Mouse (Mus musculus) gastrocnemius, adult 18-20 months (tissue): ENCODE measurements at regions not wholly inside any gene's neighbourhood (a gene's known extent, or its start where the extent isn't known, plus 50 kb on each side); places are given as distances from the start of the nearest gene placed in this dataset.

Experiments used
- DNase-seq: peaks from one replicate; pipeline ENCODE4 v3.0.0; 2021; ENCODE audit warnings: low spot score

- no peak for DNase-seq
These were observed 317.2 kb downstream of the Klf6 start for GRCm38 (mm10) chr13:6178362-6179070.

- no peak for DNase-seq
These were observed 327.9 kb downstream of the Klf6 start for GRCm38 (mm10) chr13:6189133-6189532.

GRCm38 (mm10) chr13:6189566-6189965 is 328.3 kb downstream of the Klf6 start:
- DNase-seq = no peak

GRCm38 (mm10) chr13:6191186-6191914 is 330.1 kb downstream of the Klf6 start:
- DNase-seq = no peak

GRCm38 (mm10) chr13:6191915-6192295 is 330.6 kb downstream of the Klf6 start:
- peak; percentile 32 for DNase-seq

- DNase-seq = no peak
These were observed 335.4 kb downstream of the Klf6 start for GRCm38 (mm10) chr13:6196690-6197089.

- no peak for DNase-seq
These were observed 337.8 kb downstream of the Klf6 start for GRCm38 (mm10) chr13:6199107-6199506.

GRCm38 (mm10) chr13:6201516-6201915 is 340.2 kb downstream of the Klf6 start:
- DNase-seq = no peak

GRCm38 (mm10) chr13:6204801-6205200 is 343.1 kb upstream of the Pitrm1 start:
- no peak for DNase-seq

- DNase-seq = no peak
These were observed 335.4 kb upstream of the Pitrm1 start for GRCm38 (mm10) chr13:6212550-6212949.

- no peak for DNase-seq
These were observed 333.8 kb upstream of the Pitrm1 start for GRCm38 (mm10) chr13:6214189-6214588.

GRCm38 (mm10) chr13:6226087-6226643 is 321.8 kb upstream of the Pitrm1 start:
- no peak for DNase-seq

GRCm38 (mm10) chr13:6228278-6228677 is 319.7 kb upstream of the Pitrm1 start:
- DNase-seq = no peak

GRCm38 (mm10) chr13:6235394-6235793 is 312.6 kb upstream of the Pitrm1 start:
- DNase-seq = no peak

GRCm38 (mm10) chr13:6236503-6236902 is 311.4 kb upstream of the Pitrm1 start:
- DNase-seq = no peak

GRCm38 (mm10) chr13:6237201-6237600 is 310.7 kb upstream of the Pitrm1 start:
- no peak for DNase-seq

GRCm38 (mm10) chr13:6240855-6241254 is 307.1 kb upstream of the Pitrm1 start:
- no peak for DNase-seq

- DNase-seq = no peak
These were observed 306.4 kb upstream of the Pitrm1 start for GRCm38 (mm10) chr13:6241472-6242123.

- no peak for DNase-seq
These were observed 297.8 kb upstream of the Pitrm1 start for GRCm38 (mm10) chr13:6250106-6250505.

- no peak for DNase-seq
These were observed 296.7 kb upstream of the Pitrm1 start for GRCm38 (mm10) chr13:6251025-6251862.

- DNase-seq = no peak
These were observed 295.8 kb upstream of the Pitrm1 start for GRCm38 (mm10) chr13:6252100-6252499.
